Mouse (Mus musculus) embryonic facial prominence, embryonic 11.5 days (tissue): ENCODE measurements around the gene Fam107b. TPM values are rescaled to one million over a fixed set of nuclear protein-coding genes. Genes with fewer than 3 reads are reported as not detected.

Source experiments
- ATAC-seq: fragments of 200-750 bp; cut with Nextera tagmentation; replicated peaks from 2 replicates; pipeline ENCODE4 v1.8.0; 2017; ENCODE audit warnings: low read depth; ENCODE audit not compliant: insufficient number of reproducible peaks, low FRiP score, low TSS enrichment
- DNase-seq: peaks from one replicate; pipeline ENCODE4 v3.0.0-alpha.2; 2015; ENCODE audit warnings: low spot score
- H3K27ac ChIP-seq: fragments of 300-500 bp; sonication (generic); replicated peaks from 2 replicates; pipeline ENCODE4 v1.5.1; 2014; ENCODE audit warnings: mild to moderate bottlenecking, low read depth, low read length, control low read depth
- H3K27me3 ChIP-seq: fragments of 300-500 bp; sonication (generic); 2 replicates; pipeline ENCODE4 v1.6.1; 2014; ENCODE audit warnings: mild to moderate bottlenecking, low read length, moderate library complexity, mixed read lengths; ENCODE audit not compliant: control insufficient read depth, insufficient read depth
- H3K36me3 ChIP-seq: fragments of 300-500 bp; sonication (generic); replicated peaks from 2 replicates; pipeline ENCODE4 v1.6.1; 2014; ENCODE audit warnings: low read depth, mild to moderate bottlenecking, low read length, moderate library complexity, mixed read lengths; ENCODE audit not compliant: control insufficient read depth, insufficient read depth
- H3K4me1 ChIP-seq: fragments of 300-500 bp; sonication (generic); 2 replicates; pipeline ENCODE4 v1.6.1; 2014; ENCODE audit warnings: low read length, mixed read lengths; ENCODE audit not compliant: control insufficient read depth, insufficient read depth
- H3K4me2 ChIP-seq: fragments of 300-500 bp; sonication (generic); 2 replicates; pipeline ENCODE4 v1.6.1; 2014; ENCODE audit warnings: low read depth, mild to moderate bottlenecking, control low read depth, low read length, moderate library complexity
- H3K4me3 ChIP-seq: fragments of 300-500 bp; sonication (generic); 2 replicates; pipeline ENCODE4 v1.5.1; 2014; ENCODE audit warnings: low read depth, low read length, control low read depth
- H3K9ac ChIP-seq: fragments of 300-500 bp; sonication (generic); replicated peaks from 2 replicates; pipeline ENCODE4 v1.6.1; 2014; ENCODE audit warnings: mild to moderate bottlenecking, control low read depth, low read length
- H3K9me3 ChIP-seq: fragments of 300-500 bp; sonication (generic); replicated peaks from 2 replicates; pipeline ENCODE4 v1.6.1; 2016; ENCODE audit warnings: mild to moderate bottlenecking, low read length, inconsistent platforms, mixed read lengths; ENCODE audit not compliant: control insufficient read depth
- WGBS: fragments of 180-500 bp; shearing (Covaris S2); extraction: QIAGEN DNeasy Blood & Tissue Kit; methylation state at CpG from one replicate; pipeline ENCODE4 v1.1.7; 2014; 5-methylcytosine and 5-hydroxymethylcytosine counted together
- polyA plus RNA-seq: library from polyadenylated mRNA; unstranded; fragments of >200 nt; fragmentation: Nextera tagmentation; extraction: Ambion mirVana; gene quantifications from 2 replicates; pipeline ENCODE4 v1.2.1, GENCODE M21; 2014

Fam107b gene
- polyA plus RNA-seq, 1 experiment from 2014 or later: 79.4 TPM

DNA sequence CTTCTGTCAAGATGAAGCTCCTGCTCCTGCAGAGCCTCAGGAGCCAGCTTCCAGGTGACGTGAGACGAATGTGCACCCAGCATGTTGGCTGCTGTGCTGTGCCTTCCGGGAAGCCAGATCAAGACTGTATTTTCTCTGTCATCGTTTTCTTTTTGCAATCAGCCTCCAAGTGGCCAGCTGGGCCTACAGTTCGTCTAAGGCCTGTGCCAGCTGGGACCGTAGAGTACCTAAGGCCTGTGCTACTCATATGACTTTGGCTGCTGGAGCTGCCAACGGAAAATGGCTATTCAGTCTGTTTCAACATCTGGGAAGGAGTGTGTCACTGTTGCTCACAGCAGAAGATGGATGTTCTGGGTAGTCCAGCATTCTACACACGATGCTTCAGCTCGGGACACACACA is 62.8 kb downstream of the Fam107b start:
- Histone ChIP-seq H3K9ac (no peak overlapping the region), H3K4me2 (no peak overlapping the region), H3K27me3 (no peaks in the 10 kb centered on the region), H3K4me3 (no peak overlapping the region), H3K9me3 (no peaks in the 10 kb centered on the region), H3K4me1 (no peaks in the 10 kb centered on the region), H3K36me3 (no peaks in the 10 kb centered on the region), H3K27ac (no peak overlapping the region)
- ATAC-seq: no peak
- 89% methylated on average over 9 of the region's 9 CpGs for WGBS
- DNase-seq: no peak

DNA sequence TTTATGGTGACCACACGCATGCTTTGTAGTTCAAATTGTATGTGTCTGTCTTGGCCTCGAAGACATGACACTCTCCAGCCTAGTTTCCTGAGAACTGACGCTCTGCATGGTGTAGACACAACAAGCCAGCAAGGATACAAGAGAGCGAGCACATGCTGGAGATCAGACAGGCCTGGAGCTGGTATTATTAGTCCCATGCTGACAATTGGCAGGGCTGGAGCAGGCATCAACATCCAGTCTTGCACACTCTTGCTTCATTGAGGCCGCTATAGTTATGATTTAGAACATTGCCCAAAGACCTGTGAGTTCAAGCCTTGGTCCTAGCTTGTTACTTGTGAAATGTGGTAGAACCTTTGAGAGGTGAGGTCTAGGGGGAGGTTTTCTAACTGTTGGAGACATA is 66.5 kb downstream of the Fam107b start:
- no peak overlapping the region for H3K27ac ChIP-seq
- H3K4me3 ChIP-seq: no peak overlapping the region
- H3K9ac ChIP-seq: no peak overlapping the region
- ATAC-seq: no peak
- no peaks in the 10 kb centered on the region for H3K27me3 ChIP-seq
- no peaks in the 10 kb centered on the region for H3K36me3 ChIP-seq
- no peaks in the 10 kb centered on the region for H3K9me3 ChIP-seq
- H3K4me1 ChIP-seq: no peaks in the 10 kb centered on the region
- no peak for DNase-seq
- no peak overlapping the region for H3K4me2 ChIP-seq
- WGBS: 88% methylated on average over 5 of the region's 5 CpGs

DNA sequence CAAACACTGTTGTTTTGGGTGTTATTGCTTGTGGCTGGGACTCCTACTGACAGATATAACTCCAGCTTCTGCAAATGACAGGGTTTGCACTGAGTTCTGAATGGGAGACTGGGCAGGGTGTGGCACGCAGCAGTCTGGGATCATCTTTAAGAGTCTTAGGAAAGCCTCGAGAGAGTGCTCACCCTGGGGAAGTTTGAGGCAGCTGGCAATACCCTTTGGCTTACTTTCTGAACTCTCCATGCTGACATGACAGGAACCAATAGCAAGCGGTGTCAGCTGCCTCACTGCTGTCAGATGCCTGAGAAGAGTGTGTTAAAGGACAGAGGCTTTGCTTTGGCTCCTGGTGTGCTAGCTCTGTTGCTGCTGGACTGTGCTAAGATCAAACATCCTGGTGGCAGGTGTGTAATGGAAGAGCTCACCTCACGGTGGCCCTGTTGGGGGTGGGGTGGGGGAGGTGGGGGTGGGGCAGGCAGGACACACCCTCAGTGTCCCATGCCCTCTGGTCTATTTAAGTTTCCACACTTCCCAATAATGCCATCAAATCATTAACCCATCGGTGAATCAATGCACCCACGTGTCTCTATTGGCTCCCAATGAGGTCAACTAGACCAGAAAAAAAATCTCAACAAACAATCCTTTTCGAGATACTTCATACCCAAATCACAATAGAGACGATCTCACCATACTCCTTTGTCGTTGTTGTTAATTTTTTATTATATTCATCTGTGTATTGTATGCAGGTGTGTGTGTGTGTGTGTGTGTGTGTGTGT is 70.9 kb downstream of the Fam107b start:
- H3K4me2 ChIP-seq: no peak overlapping the region
- H3K36me3 ChIP-seq: no peaks in the 10 kb centered on the region
- H3K9ac ChIP-seq: no peak overlapping the region
- no peak overlapping the region for H3K4me3 ChIP-seq
- ATAC-seq: no peak
- DNase-seq: no peak
- no peaks in the 10 kb centered on the region for H3K27me3 ChIP-seq
- H3K27ac ChIP-seq: no peak overlapping the region
- no peaks in the 10 kb centered on the region for H3K4me1 ChIP-seq
- H3K9me3 ChIP-seq: no peaks in the 10 kb centered on the region
- 74% methylated on average over 9 of the region's 9 CpGs for WGBS

DNA sequence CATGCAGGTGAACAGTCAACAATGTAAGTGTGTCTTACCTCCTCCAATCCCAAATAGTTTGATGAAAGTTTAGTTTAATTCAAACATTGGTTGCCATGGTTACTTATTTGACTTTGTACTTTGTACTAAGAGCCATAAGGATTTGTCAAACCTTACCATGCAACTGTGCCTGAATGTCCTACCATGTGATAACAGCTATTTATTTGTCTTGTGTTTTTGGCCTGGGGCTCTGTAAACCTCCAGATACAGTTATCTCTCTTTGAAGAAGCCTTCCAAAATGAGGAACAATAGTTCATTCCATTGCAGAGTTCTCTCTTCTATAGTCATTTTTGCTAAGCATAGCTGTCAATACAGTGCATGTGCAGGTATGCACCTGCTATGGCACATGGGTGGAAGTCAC is 72.7 kb downstream of the Fam107b start:
- Histone ChIP-seq H3K27me3 (no peaks in the 10 kb centered on the region), H3K4me1 (no peaks in the 10 kb centered on the region), H3K9me3 (no peaks in the 10 kb centered on the region), H3K9ac (no peak overlapping the region), H3K4me3 (no peak overlapping the region), H3K4me2 (no peak overlapping the region), H3K27ac (no peak overlapping the region), H3K36me3 (no peaks in the 10 kb centered on the region)
- no peak for ATAC-seq
- DNase-seq: no peak

DNA sequence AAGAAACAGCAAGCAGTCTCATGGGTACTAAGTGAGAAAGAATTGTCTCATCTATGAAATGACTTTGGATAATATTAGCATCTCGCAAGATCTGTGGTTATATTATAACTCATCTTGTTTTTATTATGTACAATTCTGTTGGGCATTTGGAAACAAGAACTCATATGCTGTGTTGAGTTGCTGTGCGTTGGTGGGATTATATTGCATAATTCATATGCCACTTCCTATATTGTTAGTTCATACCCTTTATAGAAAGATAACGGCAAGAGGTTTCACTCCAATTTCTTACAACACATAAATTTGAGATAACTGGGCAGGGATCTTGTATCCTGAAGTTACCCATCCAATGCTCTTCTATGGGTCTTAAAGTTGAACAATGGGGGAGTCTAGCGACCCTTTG is 75.5 kb downstream of the Fam107b start:
- WGBS: 93% methylated on average over 4 of the region's 4 CpGs
- H3K27ac ChIP-seq: no peak overlapping the region
- DNase-seq: no peak

DNA sequence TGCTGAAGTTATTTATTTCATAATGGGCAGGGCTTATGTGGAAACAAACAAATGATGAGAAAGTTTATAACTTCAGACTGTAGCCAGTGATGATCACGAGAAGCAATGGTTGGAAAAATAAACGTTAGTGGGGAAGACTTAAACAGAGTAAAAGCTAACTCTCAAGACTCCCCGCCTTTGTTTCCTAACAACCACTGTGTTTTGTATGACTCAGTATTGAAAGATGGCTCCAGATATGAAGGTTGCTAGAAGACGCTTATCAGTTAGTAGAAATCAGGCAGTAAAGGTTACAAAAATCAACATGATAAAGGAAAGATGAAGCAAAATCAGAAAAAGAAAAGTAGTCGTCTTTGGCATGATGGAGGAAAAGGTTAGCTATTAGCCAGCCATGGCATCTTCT is 78.9 kb downstream of the Fam107b start:
- Histone ChIP-seq H3K27ac (no peak overlapping the region), H3K4me1 (no peaks in the 10 kb centered on the region), H3K9me3 (no peaks in the 10 kb centered on the region), H3K36me3 (no peaks in the 10 kb centered on the region), H3K27me3 (no peaks in the 10 kb centered on the region), H3K9ac (no peak overlapping the region), H3K4me3 (no peak overlapping the region), H3K4me2 (no peak overlapping the region)
- 81% methylated on average over 5 of the region's 5 CpGs for WGBS
- no peak for ATAC-seq
- no peak for DNase-seq

More for the DNA sequence above, 75.5 kb downstream of the Fam107b start:
- Histone ChIP-seq H3K9ac (no peak overlapping the region), H3K36me3 (no peaks in the 10 kb centered on the region), H3K4me1 (no peaks in the 10 kb centered on the region), H3K27me3 (no peaks in the 10 kb centered on the region), H3K9me3 (no peaks in the 10 kb centered on the region), H3K4me3 (no peak overlapping the region), H3K4me2 (no peak overlapping the region)
- ATAC-seq: no peak

DNA sequence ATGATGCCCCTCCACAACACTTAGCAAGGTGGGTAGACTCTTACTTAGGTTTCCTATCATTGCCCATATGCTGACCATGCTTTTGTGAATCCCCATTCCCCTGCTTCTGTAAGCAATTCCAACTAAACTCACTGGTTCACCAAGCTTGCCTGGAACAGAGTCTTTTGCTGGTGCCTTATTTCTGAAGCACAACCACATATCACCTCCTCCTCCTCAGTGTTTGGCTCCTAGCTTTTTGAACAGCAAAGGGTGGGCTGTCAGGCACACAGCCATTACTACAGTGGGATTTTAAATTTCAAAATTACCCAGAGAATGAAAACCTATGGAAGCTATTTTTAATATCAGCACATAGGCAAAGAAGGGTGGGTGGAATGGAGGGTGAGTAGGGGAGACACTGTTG is 84.3 kb downstream of the Fam107b start:
- no peaks in the 10 kb centered on the region for H3K36me3 ChIP-seq
- DNase-seq (no peak), ATAC-seq (no peak)
- H3K9me3 ChIP-seq: no peaks in the 10 kb centered on the region
- H3K4me3 ChIP-seq: no peak overlapping the region
- H3K9ac ChIP-seq: no peak overlapping the region
- no peaks in the 10 kb centered on the region for H3K4me1 ChIP-seq
- no peaks in the 10 kb centered on the region for H3K27me3 ChIP-seq
- no peak overlapping the region for H3K4me2 ChIP-seq
- no peak overlapping the region for H3K27ac ChIP-seq

DNA sequence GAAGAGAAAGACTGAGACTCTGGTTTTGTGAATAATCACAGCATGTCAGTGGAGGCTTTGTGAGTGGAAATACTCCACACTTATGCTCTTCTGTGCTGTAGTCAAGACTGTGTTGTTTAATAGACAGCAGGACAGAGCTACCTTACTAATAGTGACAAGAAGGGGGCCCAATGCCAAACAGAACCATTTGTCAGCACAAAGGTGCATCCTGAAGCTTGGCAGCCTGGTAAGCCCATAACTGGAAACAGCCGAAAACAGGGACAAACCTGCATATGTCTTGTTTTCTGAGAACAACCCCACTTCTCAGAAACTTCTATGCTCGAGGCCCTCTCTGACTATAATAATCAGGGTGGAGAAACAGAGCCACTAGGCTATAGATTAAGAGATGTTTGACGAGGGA is 85.8 kb downstream of the Fam107b start:
- no peak overlapping the region for H3K4me3 ChIP-seq
- WGBS: 84% methylated on average over 3 of the region's 3 CpGs
- no peak overlapping the region for H3K4me2 ChIP-seq
- H3K4me1 ChIP-seq: no peaks in the 10 kb centered on the region
- H3K27me3 ChIP-seq: no peaks in the 10 kb centered on the region
- H3K36me3 ChIP-seq: no peaks in the 10 kb centered on the region
- H3K9me3 ChIP-seq: no peaks in the 10 kb centered on the region
- no peak for ATAC-seq
- no peak overlapping the region for H3K27ac ChIP-seq
- DNase-seq: no peak
- H3K9ac ChIP-seq: no peak overlapping the region
